Mouse (Mus musculus) megakaryocyte-erythroid progenitor cell, adult 5-6 weeks (primary cell): ENCODE measurements around the gene 1110032F04Rik. TPM values are rescaled to one million over a fixed set of nuclear protein-coding genes. Genes with fewer than 3 reads are reported as not detected.

Experiments
- ATAC-seq: replicated peaks from 2 replicates; pipeline ENCODE4 v1.8.0; 2016; ENCODE audit warnings: mild to moderate bottlenecking, inconsistent platforms; ENCODE audit not compliant: severe bottlenecking, poor library complexity, low FRiP score, low TSS enrichment
- total RNA-seq, 2 experiments: library from RNA; stranded (forward) in 1 of 2; stranded (reverse) in 1 of 2; fragments of 200-1000, 215-1000 nt in 1 of 2; fragments of >200 nt in 1 of 2; fragmentation: Nextera tagmentation in 1 of 2; gene quantifications; 2 replicates each; pipeline ENCODE4 v1.2.3; 2014 to 2017

1110032F04Rik gene
- total RNA-seq, 2 experiments from 2014 or later: 3.1 to 4.0 TPM

GRCm38 (mm10) chr3:68904902-68905778, 35.8 kb downstream of the 1110032F04Rik start:
- 0 out of 2 replicates have a peak, but pooled peaks have one; percentile 50 for ATAC-seq

GRCm38 (mm10) chr3:68907509-68907908, 38.1 kb downstream of the 1110032F04Rik start:
- 0 out of 2 replicates have a peak, but pooled peaks have one; percentile 14 for ATAC-seq

Other genes starting within 250 kb of the 1110032F04Rik start
- gene Il12a, start 178.9 kb upstream of the 1110032F04Rik start, total RNA-seq (2014; fragmentation: Nextera tagmentation): 3.8 and 5.4 TPM in 2 replicates
- 2.5 and 10.7 TPM in 2 replicates for gene Il12a, start 178.9 kb upstream of the 1110032F04Rik start, total RNA-seq (2017)
- gene Ift80, start 135.0 kb downstream of the 1110032F04Rik start, total RNA-seq (2014; fragmentation: Nextera tagmentation): 20.1 and 22.3 TPM in 2 replicates
- 20.3 and 26.8 TPM in 2 replicates for gene Ift80, start 135.0 kb downstream of the 1110032F04Rik start, total RNA-seq (2017)
- gene Smc4, start 135.2 kb downstream of the 1110032F04Rik start, total RNA-seq (2014; fragmentation: Nextera tagmentation): 208 and 219 TPM in 2 replicates
- gene Smc4, start 135.2 kb downstream of the 1110032F04Rik start, total RNA-seq (2017): 621 and 796 TPM in 2 replicates
- gene Trim59, start 175.2 kb downstream of the 1110032F04Rik start, total RNA-seq (2014; fragmentation: Nextera tagmentation): 37.8 and 49.7 TPM in 2 replicates
- gene Trim59, start 175.2 kb downstream of the 1110032F04Rik start, total RNA-seq (2017): 24.1 and 29.0 TPM in 2 replicates